Mouse (Mus musculus): Measurements from ENCODE around the gene Galnt12. TPM values are rescaled to one million over a fixed set of nuclear protein-coding genes. Genes with fewer than 3 reads are reported as not detected.

Galnt12 gene
- total and polyA plus RNA-seq, 2 experiments from 2014 or later, result 1.4 to 1.9 TPM

- H3K27ac ChIP-seq (ENCODE audit: low read depth), result peak overlapping the region; percentile 52; the same call in 1 of the 2 replicates
- no peak overlapping the region for H3K4me3 ChIP-seq (ENCODE audit: low read depth, low read length)
- 52% methylated on average over 8 of the region's 8 CpGs for WGBS
- TF ChIP-seq EP300 (IDR thresholded peaks at IDR 0.05; ENCODE audit: low read depth), result no peak
- TF ChIP-seq CTCF (IDR thresholded peaks at IDR 0.05; ENCODE audit: low read depth), result no peak
- H3K27me3 ChIP-seq (ENCODE audit: control insufficient read depth, insufficient read depth, low read length), result no peaks in the 10 kb centered on the region
- DNase-seq (ENCODE audit: low spot score) (peak; percentile 20), ATAC-seq (ENCODE audit: insufficient read depth, low read depth) (peak; percentile 31)
- no peaks in the 10 kb centered on the region for H3K36me3 ChIP-seq (replicated peaks; ENCODE audit: control insufficient read depth, insufficient read depth, low read length)
- H3K9ac ChIP-seq (replicated peaks; ENCODE audit: low read depth, low read length), result no peak overlapping the region
- no peaks in the 10 kb centered on the region for H3K9me3 ChIP-seq (replicated peaks; ENCODE audit: control insufficient read depth, low read length)
- peaks cover 3% of the 10 kb centered on the region; the same call in 1 of the 2 replicates for H3K4me1 ChIP-seq (ENCODE audit: control insufficient read depth, insufficient read depth)
- no peak overlapping the region for H3K4me2 ChIP-seq (ENCODE audit: low read depth, low read length)
These were observed 45.0 kb downstream of the Galnt12 start for GRCm38 (mm10) chr4:47136699-47137101.

- 59% methylated on average over 5 of the region's 5 CpGs for WGBS
- Histone ChIP-seq H3K9ac (replicated peaks; ENCODE audit: low read depth, low read length) (no peak overlapping the region), H3K36me3 (replicated peaks; ENCODE audit: control insufficient read depth, insufficient read depth, low read length) (no peaks in the 10 kb centered on the region), H3K4me3 (ENCODE audit: low read depth, low read length) (no peak overlapping the region), H3K27me3 (ENCODE audit: control insufficient read depth, insufficient read depth, low read length) (no peaks in the 10 kb centered on the region), H3K4me1 (ENCODE audit: control insufficient read depth, insufficient read depth) (peaks cover 3% of the 10 kb centered on the region; the same call in 1 of the 2 replicates), H3K27ac (ENCODE audit: low read depth) (no peak overlapping the region), H3K4me2 (ENCODE audit: low read depth, low read length) (no peak overlapping the region), H3K9me3 (replicated peaks; ENCODE audit: control insufficient read depth, low read length) (no peaks in the 10 kb centered on the region)
- 0 out of 2 replicates have a peak, but pooled peaks have one; percentile 24 for ATAC-seq (ENCODE audit: insufficient read depth, low read depth)
- TF ChIP-seq CTCF (IDR thresholded peaks at IDR 0.05; ENCODE audit: low read depth), result no peak
- no peak for TF ChIP-seq EP300 (IDR thresholded peaks at IDR 0.05; ENCODE audit: low read depth)
- DNase-seq (ENCODE audit: low spot score), result no peak
These were observed 45.8 kb downstream of the Galnt12 start for GRCm38 (mm10) chr4:47137479-47137878.

GRCm38 (mm10) chr4:47138411-47138810 is 46.7 kb downstream of the Galnt12 start:
- H3K4me1 ChIP-seq (ENCODE audit: control insufficient read depth, insufficient read depth), result peaks cover 3% of the 10 kb centered on the region; the same call in 1 of the 2 replicates
- H3K9me3 ChIP-seq (replicated peaks; ENCODE audit: control insufficient read depth, low read length), result no peaks in the 10 kb centered on the region
- no peak overlapping the region for H3K27ac ChIP-seq (ENCODE audit: low read depth)
- DNase-seq (ENCODE audit: low spot score) (no peak), ATAC-seq (ENCODE audit: insufficient read depth, low read depth) (no peak)
- no peaks in the 10 kb centered on the region for H3K27me3 ChIP-seq (ENCODE audit: control insufficient read depth, insufficient read depth, low read length)
- H3K4me3 ChIP-seq (ENCODE audit: low read depth, low read length), result no peak overlapping the region
- 82% methylated on average over 7 of the region's 7 CpGs for WGBS
- no peak overlapping the region for H3K9ac ChIP-seq (replicated peaks; ENCODE audit: low read depth, low read length)
- H3K4me2 ChIP-seq (ENCODE audit: low read depth, low read length), result no peak overlapping the region
- H3K36me3 ChIP-seq (replicated peaks; ENCODE audit: control insufficient read depth, insufficient read depth, low read length), result no peaks in the 10 kb centered on the region
- TF ChIP-seq CTCF (IDR thresholded peaks at IDR 0.05; ENCODE audit: low read depth) (no peak), EP300 (IDR thresholded peaks at IDR 0.05; ENCODE audit: low read depth) (no peak)

- no peaks in the 10 kb centered on the region for H3K27me3 ChIP-seq (ENCODE audit: control insufficient read depth, insufficient read depth, low read length)
- H3K9me3 ChIP-seq (replicated peaks; ENCODE audit: control insufficient read depth, low read length), result no peaks in the 10 kb centered on the region
- peak overlapping the region; percentile 40; the same call in 1 of the 2 replicates for H3K27ac ChIP-seq (ENCODE audit: low read depth)
- no peak overlapping the region for H3K9ac ChIP-seq (replicated peaks; ENCODE audit: low read depth, low read length)
- TF ChIP-seq CTCF (IDR thresholded peaks at IDR 0.05; ENCODE audit: low read depth) (no peak), EP300 (IDR thresholded peaks at IDR 0.05; ENCODE audit: low read depth) (peak; percentile 22; the same call in 1 of the 2 replicates)
- H3K4me3 ChIP-seq (ENCODE audit: low read depth, low read length), result no peak overlapping the region
- H3K4me1 ChIP-seq (ENCODE audit: control insufficient read depth, insufficient read depth), result peaks cover 3% of the 10 kb centered on the region; the same call in 1 of the 2 replicates
- WGBS, result 45% methylated on average over 9 of the region's 9 CpGs
- no peaks in the 10 kb centered on the region for H3K36me3 ChIP-seq (replicated peaks; ENCODE audit: control insufficient read depth, insufficient read depth, low read length)
- no peak overlapping the region for H3K4me2 ChIP-seq (ENCODE audit: low read depth, low read length)
- ATAC-seq (ENCODE audit: insufficient read depth, low read depth) (peak; percentile 40), DNase-seq (ENCODE audit: low spot score) (peak; percentile 20)
These were observed 47.5 kb downstream of the Galnt12 start for GRCm38 (mm10) chr4:47138967-47139777.

- 78% methylated on average over 3 of the region's 3 CpGs for WGBS
- TF ChIP-seq EP300 (IDR thresholded peaks at IDR 0.05; ENCODE audit: low read depth) (no peak), CTCF (IDR thresholded peaks at IDR 0.05; ENCODE audit: low read depth) (no peak)
- DNase-seq (ENCODE audit: low spot score), result no peak
These were observed 48.6 kb downstream of the Galnt12 start for GRCm38 (mm10) chr4:47140301-47140700.

More at GRCm38 (mm10) chr4:47140301-47140700, 48.6 kb downstream of the Galnt12 start:
- H3K27me3 ChIP-seq (ENCODE audit: control insufficient read depth, insufficient read depth, low read length), result no peaks in the 10 kb centered on the region
- H3K4me2 ChIP-seq (ENCODE audit: low read depth, low read length), result no peak overlapping the region
- no peaks in the 10 kb centered on the region for H3K36me3 ChIP-seq (replicated peaks; ENCODE audit: control insufficient read depth, insufficient read depth, low read length)
- H3K4me1 ChIP-seq (ENCODE audit: control insufficient read depth, insufficient read depth), result peaks cover 3% of the 10 kb centered on the region; the same call in 1 of the 2 replicates
- no peak for ATAC-seq (ENCODE audit: insufficient read depth, low read depth)
- no peak overlapping the region for H3K4me3 ChIP-seq (ENCODE audit: low read depth, low read length)
- H3K9ac ChIP-seq (replicated peaks; ENCODE audit: low read depth, low read length), result no peak overlapping the region
- H3K9me3 ChIP-seq (replicated peaks; ENCODE audit: control insufficient read depth, low read length), result no peaks in the 10 kb centered on the region
- H3K27ac ChIP-seq (ENCODE audit: low read depth), result no peak overlapping the region

Measured in heart, postnatal 0 days (tissue).